Mouse (Mus musculus) intestine, embryonic 15.5 days (tissue): ENCODE data around the gene Pde4b. TPM values are rescaled to one million over a fixed set of nuclear protein-coding genes. Genes with fewer than 3 reads are reported as not detected.
A peak's percentile ranks its signal among the peaks of the same experiment; 100 is the strongest.

Experiments
- ATAC-seq: fragments of 200-750 bp; cut with Nextera tagmentation; 2 replicates; pipeline ENCODE4 v1.8.0; 2017; ENCODE audit warnings: moderate TSS enrichment, moderate library complexity
- H3K27ac ChIP-seq: fragments of 300-500 bp; sonication (generic); 2 replicates; pipeline ENCODE4 v1.5.1; 2015; ENCODE audit warnings: mild to moderate bottlenecking, inconsistent platforms
- H3K27me3 ChIP-seq: fragments of 300-500 bp; sonication (generic); replicated peaks from 2 replicates; pipeline ENCODE4 v1.6.1; 2015; ENCODE audit warnings: inconsistent platforms
- H3K36me3 ChIP-seq: fragments of 300-500 bp; sonication (generic); 2 replicates; pipeline ENCODE4 v1.6.1; 2015; ENCODE audit warnings: inconsistent platforms
- H3K4me1 ChIP-seq: fragments of 300-500 bp; sonication (generic); replicated peaks from 2 replicates; pipeline ENCODE4 v1.6.1; 2015; ENCODE audit warnings: inconsistent platforms
- H3K4me2 ChIP-seq: fragments of 300-500 bp; sonication (generic); replicated peaks from 2 replicates; pipeline ENCODE4 v1.6.1; 2015; ENCODE audit warnings: mild to moderate bottlenecking, inconsistent platforms
- H3K4me3 ChIP-seq: fragments of 300-500 bp; sonication (generic); replicated peaks from 2 replicates; pipeline ENCODE4 v1.5.1; 2015; ENCODE audit warnings: inconsistent platforms
- H3K9ac ChIP-seq: fragments of 300-500 bp; sonication (generic); 2 replicates; pipeline ENCODE4 v1.6.1; 2015; ENCODE audit warnings: inconsistent platforms
- H3K9me3 ChIP-seq: fragments of 300-500 bp; sonication (generic); 2 replicates; pipeline ENCODE4 v1.6.1; 2016; ENCODE audit warnings: inconsistent platforms
- WGBS: fragments of 180-500 bp; shearing (Covaris S2); methylation state at CpG from one replicate; pipeline ENCODE4 v1.1.7; 2015; 5-methylcytosine and 5-hydroxymethylcytosine counted together
- polyA plus RNA-seq: library from polyadenylated mRNA; unstranded; fragments of >200 nt; fragmentation: Nextera tagmentation; extraction: Ambion mirVana; gene quantifications from 2 replicates; pipeline ENCODE4 v1.2.1, GENCODE M21; 2015

Pde4b gene
- polyA plus RNA-seq, 1 experiment from 2014 or later, result 13.4 TPM

DNA sequence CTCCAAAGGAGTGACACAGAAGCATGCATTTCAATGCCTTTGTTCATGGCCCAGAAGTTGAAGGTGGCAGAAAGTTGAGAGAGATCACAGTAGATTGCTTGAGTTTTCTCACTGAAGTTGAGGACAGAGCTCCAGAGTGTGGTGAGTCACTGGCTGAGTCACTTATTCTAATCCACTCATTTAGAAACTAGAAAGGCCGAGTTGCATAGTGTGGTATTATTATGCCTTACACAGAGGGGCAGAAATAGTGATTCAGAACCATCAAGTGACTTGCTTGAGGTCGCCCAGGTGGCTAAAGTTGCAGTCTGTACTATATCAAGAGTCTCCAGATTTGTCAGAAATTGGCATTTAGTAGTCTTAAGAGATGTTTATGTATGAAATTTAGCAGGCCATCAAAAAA, 306.3 kb downstream of the Pde4b start:
- WGBS, result 77% methylated on average over 2 of the region's 2 CpGs
- no peak for ATAC-seq
- no peak overlapping the region for H3K4me3 ChIP-seq
- no peak overlapping the region for H3K9ac ChIP-seq
- no peaks in the 10 kb centered on the region for H3K9me3 ChIP-seq
- no peaks in the 10 kb centered on the region for H3K4me1 ChIP-seq
- no peak overlapping the region for H3K4me2 ChIP-seq
- H3K36me3 ChIP-seq, result no peaks in the 10 kb centered on the region
- H3K27ac ChIP-seq, result no peak overlapping the region
- no peaks in the 10 kb centered on the region for H3K27me3 ChIP-seq

DNA sequence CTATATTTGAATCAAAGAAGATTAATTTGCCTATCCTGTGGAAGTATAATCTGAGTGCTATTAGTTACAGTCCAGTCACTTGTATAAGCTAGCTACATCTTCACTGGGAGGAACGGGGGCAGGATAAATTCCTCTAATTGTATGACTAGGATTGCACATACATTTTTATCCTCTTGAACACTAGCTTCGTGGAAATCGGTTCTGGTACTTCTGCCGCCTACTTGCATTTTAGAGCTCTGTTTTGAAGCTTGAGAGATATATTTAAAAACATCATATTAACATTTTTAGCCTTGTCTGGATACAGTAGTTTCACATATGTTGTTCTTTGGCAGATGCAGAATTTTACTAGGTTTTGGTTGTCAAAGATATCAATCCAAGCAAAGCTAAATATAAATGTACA, 310.0 kb downstream of the Pde4b start:
- no peak overlapping the region for H3K27ac ChIP-seq
- H3K27me3 ChIP-seq, result no peaks in the 10 kb centered on the region
- no peaks in the 10 kb centered on the region for H3K36me3 ChIP-seq
- no peak overlapping the region for H3K4me3 ChIP-seq
- no peaks in the 10 kb centered on the region for H3K9me3 ChIP-seq
- no peak for ATAC-seq
- H3K4me2 ChIP-seq, result no peak overlapping the region
- H3K4me1 ChIP-seq, result no peaks in the 10 kb centered on the region
- no peak overlapping the region for H3K9ac ChIP-seq
- WGBS, result 83% methylated on average over 4 of the region's 4 CpGs

DNA sequence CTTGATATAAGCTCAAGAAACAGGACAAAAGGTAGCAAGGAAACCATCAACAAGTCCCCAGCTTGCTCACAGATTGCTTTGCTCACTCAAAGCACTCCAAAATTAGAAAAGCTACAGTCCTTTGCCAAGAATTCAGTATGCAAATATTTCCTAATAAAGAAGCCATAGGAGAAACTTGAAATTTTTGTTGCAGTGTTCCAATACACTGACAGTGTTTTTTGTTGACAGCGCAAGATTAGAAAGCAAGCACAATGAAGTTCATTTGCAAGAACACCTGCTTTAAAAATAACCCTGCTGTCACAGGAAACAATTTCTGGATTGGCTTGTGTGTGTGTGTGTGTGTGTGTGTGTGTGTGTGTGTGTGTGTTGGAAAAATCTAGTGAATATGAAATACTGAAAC, 311.2 kb downstream of the Pde4b start:
- H3K27me3 ChIP-seq, result no peaks in the 10 kb centered on the region
- H3K27ac ChIP-seq, result no peak overlapping the region
- no peak overlapping the region for H3K4me3 ChIP-seq
- no peak overlapping the region for H3K9ac ChIP-seq
- no peak overlapping the region for H3K4me2 ChIP-seq
- H3K9me3 ChIP-seq, result no peaks in the 10 kb centered on the region
- WGBS, result 89% methylated on average over 1 of the region's 1 CpGs
- no peaks in the 10 kb centered on the region for H3K36me3 ChIP-seq
- no peaks in the 10 kb centered on the region for H3K4me1 ChIP-seq
- ATAC-seq, result no peak

DNA sequence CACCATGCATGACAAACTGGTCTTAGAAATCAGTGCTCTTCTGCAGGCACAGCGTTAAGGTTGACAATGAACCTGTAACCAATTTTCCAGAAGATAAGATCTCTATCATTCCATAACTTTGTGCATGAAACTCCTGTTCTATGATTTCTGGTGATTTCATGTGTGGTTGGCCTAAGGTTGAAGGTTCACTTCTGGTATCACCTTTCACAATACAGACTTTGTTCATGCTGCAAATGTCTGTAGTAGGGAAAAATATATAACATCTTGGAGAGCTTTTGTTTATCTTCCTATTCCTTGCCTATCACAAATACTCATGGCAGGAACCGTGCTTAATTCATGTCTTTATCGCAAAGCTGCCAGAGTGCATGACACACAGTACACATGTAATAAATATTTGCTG, 319.5 kb downstream of the Pde4b start:
- H3K27me3 ChIP-seq, result no peaks in the 10 kb centered on the region
- 40% methylated on average over 3 of the region's 3 CpGs for WGBS
- no peak overlapping the region for H3K4me2 ChIP-seq
- H3K4me1 ChIP-seq, result peaks cover 3% of the 10 kb centered on the region; the same call in 1 of the 2 replicates
- H3K4me3 ChIP-seq, result no peak overlapping the region
- H3K9me3 ChIP-seq, result no peaks in the 10 kb centered on the region
- no peak overlapping the region for H3K27ac ChIP-seq
- H3K36me3 ChIP-seq, result no peaks in the 10 kb centered on the region
- no peak for ATAC-seq
- H3K9ac ChIP-seq, result no peak overlapping the region

DNA sequence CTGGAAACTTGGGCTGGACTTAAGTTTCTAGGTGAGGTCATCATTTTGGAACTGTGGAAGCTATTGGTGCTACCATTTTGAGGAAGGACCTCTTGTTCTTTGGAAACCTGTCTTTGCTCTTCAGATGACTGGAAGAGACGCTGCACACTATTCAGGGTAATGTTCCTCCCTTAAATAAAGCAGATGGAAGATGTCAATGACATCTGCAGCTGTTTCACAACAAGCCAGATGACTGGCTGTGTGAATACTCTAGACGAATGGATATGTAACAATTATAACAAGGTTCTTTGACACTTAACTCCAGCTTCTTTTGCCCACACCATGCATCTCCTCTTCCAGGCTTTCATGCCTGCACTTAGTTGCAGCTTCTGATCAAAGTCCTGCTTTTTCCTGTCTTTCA, 320.8 kb downstream of the Pde4b start:
- Histone ChIP-seq H3K4me1 (peaks cover 3% of the 10 kb centered on the region; the same call in 1 of the 2 replicates), H3K4me3 (no peak overlapping the region), H3K36me3 (no peaks in the 10 kb centered on the region), H3K4me2 (no peak overlapping the region), H3K27me3 (no peaks in the 10 kb centered on the region), H3K9ac (no peak overlapping the region), H3K9me3 (no peaks in the 10 kb centered on the region), H3K27ac (no peak overlapping the region)
- no peak for ATAC-seq
- WGBS, result 47% methylated on average over 2 of the region's 2 CpGs

DNA sequence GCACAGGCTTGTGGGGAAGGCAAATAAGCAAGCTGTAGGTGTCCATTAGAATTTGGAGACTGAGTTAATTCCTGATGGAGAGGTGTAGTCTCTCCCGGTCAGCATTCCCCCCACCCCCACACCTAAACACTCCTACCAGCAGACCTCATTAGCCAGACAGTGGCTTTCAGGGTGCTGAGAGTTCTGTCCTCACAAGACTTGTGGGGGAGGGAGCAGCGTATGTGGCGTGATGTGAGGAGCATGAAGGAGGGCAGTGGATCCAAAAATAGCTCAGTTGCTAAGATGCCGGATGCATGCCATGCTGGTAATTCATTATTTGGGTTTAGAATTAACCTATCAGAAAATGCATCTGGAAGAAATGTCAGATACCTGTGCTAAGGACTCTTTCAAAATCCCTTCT, 321.6 kb downstream of the Pde4b start:
- H3K4me1 ChIP-seq, result peaks cover 3% of the 10 kb centered on the region; the same call in 1 of the 2 replicates
- no peaks in the 10 kb centered on the region for H3K36me3 ChIP-seq
- H3K9ac ChIP-seq, result no peak overlapping the region
- no peak overlapping the region for H3K27ac ChIP-seq
- no peaks in the 10 kb centered on the region for H3K27me3 ChIP-seq
- H3K4me3 ChIP-seq, result no peak overlapping the region
- ATAC-seq, result no peak
- no peaks in the 10 kb centered on the region for H3K9me3 ChIP-seq
- H3K4me2 ChIP-seq, result no peak overlapping the region
- 30% methylated on average over 4 of the region's 4 CpGs for WGBS

DNA sequence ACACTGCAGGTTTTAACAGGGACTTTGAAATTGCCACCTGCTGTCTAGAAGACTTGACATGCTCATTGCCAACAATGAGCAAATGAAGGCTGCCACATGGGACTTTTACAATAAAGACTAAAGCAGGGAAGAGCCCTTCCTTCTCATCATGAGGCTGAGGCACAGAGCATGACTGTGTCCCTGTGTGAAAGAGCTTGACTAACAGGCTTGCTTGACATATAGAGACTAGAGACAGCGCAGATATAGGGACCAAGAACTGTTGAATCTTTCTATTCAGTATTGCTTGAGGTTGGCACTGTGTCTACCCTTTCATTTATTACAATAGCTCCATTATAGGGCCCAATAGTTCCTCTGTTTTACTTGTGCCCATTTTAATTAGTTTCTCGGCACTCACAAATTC, 325.8 kb downstream of the Pde4b start:
- ATAC-seq, result no peak
- 88% methylated on average over 2 of the region's 2 CpGs for WGBS
- Histone ChIP-seq H3K4me2 (no peak overlapping the region), H3K4me3 (no peak overlapping the region), H3K4me1 (no peaks in the 10 kb centered on the region), H3K36me3 (no peaks in the 10 kb centered on the region), H3K9me3 (no peaks in the 10 kb centered on the region), H3K9ac (no peak overlapping the region), H3K27ac (no peak overlapping the region), H3K27me3 (no peaks in the 10 kb centered on the region)

DNA sequence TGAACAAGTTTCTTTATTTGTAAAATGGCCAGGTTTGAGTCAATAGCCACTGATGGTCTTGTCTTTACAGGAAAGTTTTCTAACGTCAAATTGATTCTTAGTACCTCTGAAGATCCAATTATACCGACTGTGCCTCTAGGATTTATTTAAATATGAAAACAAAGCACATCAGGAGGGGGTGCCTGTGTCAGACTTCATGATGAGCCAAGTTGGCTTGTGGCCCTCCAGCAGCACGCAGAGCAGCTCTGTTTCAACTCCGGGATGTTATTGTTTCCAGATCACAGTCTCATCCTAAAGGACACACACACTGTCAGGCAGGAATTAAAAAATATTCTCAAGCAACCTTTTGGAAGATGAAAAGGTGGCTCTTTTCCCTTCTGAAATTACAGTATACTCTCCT, 326.5 kb downstream of the Pde4b start:
- no peak for ATAC-seq
- WGBS, result 34% methylated on average over 4 of the region's 4 CpGs
- H3K36me3 ChIP-seq, result no peaks in the 10 kb centered on the region

DNA sequence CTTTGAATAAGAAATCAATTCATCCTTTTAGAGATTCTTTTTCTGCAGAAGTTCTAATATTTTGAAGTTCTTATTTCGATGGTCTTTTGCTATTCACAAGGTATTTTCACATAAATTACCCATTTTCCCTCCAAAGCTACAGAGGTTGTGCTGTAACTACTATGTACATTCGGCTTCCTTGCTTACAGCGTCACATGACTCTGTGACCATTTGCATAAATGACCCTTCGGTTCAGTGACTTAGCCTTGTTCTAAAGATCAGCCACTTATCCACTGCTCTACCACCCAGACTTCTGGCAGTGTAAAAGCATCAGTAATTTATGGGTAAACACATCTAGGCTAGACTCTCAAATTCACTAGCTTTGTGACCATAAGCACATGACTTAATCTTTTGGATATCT, 327.3 kb downstream of the Pde4b start:
- Histone ChIP-seq H3K36me3 (no peaks in the 10 kb centered on the region), H3K27ac (no peak overlapping the region), H3K9ac (no peak overlapping the region), H3K4me2 (no peak overlapping the region), H3K4me3 (no peak overlapping the region), H3K9me3 (no peaks in the 10 kb centered on the region), H3K27me3 (no peaks in the 10 kb centered on the region), H3K4me1 (no peaks in the 10 kb centered on the region)
- 80% methylated on average over 4 of the region's 4 CpGs for WGBS
- ATAC-seq, result no peak

More for the DNA sequence above, 326.5 kb downstream of the Pde4b start:
- H3K27me3 ChIP-seq, result no peaks in the 10 kb centered on the region
- H3K4me1 ChIP-seq, result no peaks in the 10 kb centered on the region
- H3K9ac ChIP-seq, result no peak overlapping the region
- no peak overlapping the region for H3K4me2 ChIP-seq
- no peak overlapping the region for H3K27ac ChIP-seq
- H3K4me3 ChIP-seq, result no peak overlapping the region
- no peaks in the 10 kb centered on the region for H3K9me3 ChIP-seq

DNA sequence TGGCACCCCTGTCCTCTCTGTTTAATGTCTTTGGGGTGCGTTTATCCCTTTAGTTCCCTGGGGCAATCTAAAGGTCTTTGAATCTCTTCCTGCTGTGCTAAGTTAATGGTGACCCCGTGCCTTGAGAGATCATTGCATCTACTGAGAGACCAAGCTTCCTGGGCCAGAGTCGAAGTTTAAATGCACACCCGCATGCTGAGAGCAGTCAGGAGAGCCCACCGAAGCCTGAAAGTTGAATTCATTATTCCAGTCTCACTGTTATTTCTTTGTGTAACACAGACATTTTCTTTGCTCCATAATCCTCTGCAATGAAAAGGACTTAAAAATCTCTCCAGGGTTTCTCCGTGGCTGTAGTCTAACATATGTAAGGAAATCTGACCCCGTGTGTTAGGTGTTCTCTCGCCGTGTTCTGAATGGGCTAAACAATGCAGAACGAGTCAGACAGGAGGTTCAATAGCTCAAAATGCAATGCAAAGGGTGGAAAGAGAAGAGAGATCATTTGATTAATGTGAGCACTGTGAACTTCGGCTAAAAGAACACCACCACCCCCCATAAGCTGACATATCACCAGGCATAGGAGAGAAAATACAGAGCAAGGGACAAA, 333.6 kb downstream of the Pde4b start:
- Histone ChIP-seq H3K36me3 (no peaks in the 10 kb centered on the region), H3K4me2 (peak overlapping the region; percentile 48), H3K4me1 (no peaks in the 10 kb centered on the region), H3K9ac (0 out of 2 replicates have a peak overlapping the region, but pooled peaks have one; percentile 10), H3K27ac (no peak overlapping the region), H3K9me3 (no peaks in the 10 kb centered on the region), H3K27me3 (no peaks in the 10 kb centered on the region), H3K4me3 (no peak overlapping the region)
- 39% methylated on average over 11 of the region's 11 CpGs for WGBS
- no peak for ATAC-seq

DNA sequence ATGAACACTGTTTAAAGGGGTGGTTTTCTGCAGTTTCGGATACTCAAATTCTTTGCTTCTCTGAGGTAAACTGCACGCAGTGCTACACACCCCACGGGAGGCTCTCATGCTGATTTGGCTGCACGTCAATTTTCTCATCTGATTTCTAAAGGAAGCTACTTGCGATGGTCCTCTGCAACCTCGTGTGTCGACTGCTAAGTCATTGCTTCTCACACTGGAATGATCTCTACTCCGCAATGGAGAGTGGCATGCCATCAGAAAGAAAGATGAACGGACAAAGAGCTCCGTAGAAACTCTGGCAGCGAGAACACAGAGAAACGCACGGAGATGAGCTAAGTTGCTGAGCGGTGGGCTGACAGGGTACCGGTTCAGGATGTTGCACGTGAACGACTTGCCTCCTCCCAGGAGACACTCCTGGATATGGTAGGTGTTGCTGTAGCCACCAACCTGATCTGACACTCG, 334.1 kb downstream of the Pde4b start:
- H3K27ac ChIP-seq, result no peak overlapping the region
- H3K4me1 ChIP-seq, result no peaks in the 10 kb centered on the region
- H3K27me3 ChIP-seq, result no peaks in the 10 kb centered on the region
- H3K9me3 ChIP-seq, result no peaks in the 10 kb centered on the region
- H3K36me3 ChIP-seq, result no peaks in the 10 kb centered on the region
- H3K4me3 ChIP-seq, result peak overlapping the region; percentile 17
- H3K4me2 ChIP-seq, result peak overlapping the region; percentile 48
- 50% methylated on average over 18 of the region's 18 CpGs for WGBS
- no peak for ATAC-seq
- H3K9ac ChIP-seq, result 0 out of 2 replicates have a peak overlapping the region, but pooled peaks have one; percentile 10

DNA sequence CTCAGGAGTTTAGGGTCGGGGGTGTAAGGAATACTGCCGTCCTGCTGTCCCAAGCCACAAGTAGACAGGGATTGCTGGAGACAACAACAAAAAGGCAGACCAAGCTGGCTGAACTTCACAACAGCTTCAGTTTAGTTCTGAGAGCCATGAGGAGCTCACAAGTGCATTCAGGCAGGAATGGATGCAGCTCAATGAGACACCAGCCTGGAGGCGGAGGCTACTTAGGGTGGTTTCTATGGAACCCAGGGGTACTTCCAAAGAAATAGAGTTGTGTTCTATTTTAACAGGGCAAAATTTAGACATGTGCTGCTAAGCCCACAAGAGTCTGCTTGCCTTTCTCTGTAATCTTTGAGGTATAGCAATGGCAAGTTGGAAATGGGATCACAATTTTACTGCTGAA, 336.8 kb downstream of the Pde4b start:
- H3K4me3 ChIP-seq, result no peak overlapping the region
- WGBS, result 73% methylated on average over 3 of the region's 3 CpGs
- H3K9ac ChIP-seq, result no peak overlapping the region
- no peaks in the 10 kb centered on the region for H3K27me3 ChIP-seq
- H3K36me3 ChIP-seq, result no peaks in the 10 kb centered on the region
- H3K9me3 ChIP-seq, result no peaks in the 10 kb centered on the region
- no peak overlapping the region for H3K27ac ChIP-seq
- peaks cover 2% of the 10 kb centered on the region; the same call in 1 of the 2 replicates for H3K4me1 ChIP-seq
- no peak overlapping the region for H3K4me2 ChIP-seq
- ATAC-seq, result no peak

DNA sequence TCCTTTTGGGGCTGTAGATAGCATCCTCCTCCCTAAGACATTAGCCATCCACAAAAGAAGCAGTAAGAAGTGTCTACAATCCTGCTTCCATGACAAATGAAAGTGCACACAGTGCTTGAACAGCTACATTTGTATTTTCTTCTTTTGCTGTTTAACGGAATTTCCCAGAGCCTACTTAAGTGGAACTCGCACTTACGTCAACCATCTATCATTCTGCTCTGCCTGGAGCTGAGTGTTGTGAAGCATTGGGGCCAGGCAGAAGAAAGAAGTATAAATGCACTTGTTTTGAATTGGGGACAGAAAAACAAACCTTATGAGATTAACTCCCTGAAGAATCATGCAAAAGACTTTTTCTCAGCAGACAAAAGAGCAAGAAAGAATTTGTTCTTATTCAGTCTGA, 338.1 kb downstream of the Pde4b start:
- no peaks in the 10 kb centered on the region for H3K27me3 ChIP-seq
- no peaks in the 10 kb centered on the region for H3K9me3 ChIP-seq
- no peak overlapping the region for H3K27ac ChIP-seq
- 53% methylated on average over 3 of the region's 3 CpGs for WGBS
- no peak overlapping the region for H3K9ac ChIP-seq
- no peaks in the 10 kb centered on the region for H3K36me3 ChIP-seq
- peaks cover 10% of the 10 kb centered on the region; the same call in 1 of the 2 replicates for H3K4me1 ChIP-seq
- no peak overlapping the region for H3K4me3 ChIP-seq
- H3K4me2 ChIP-seq, result no peak overlapping the region
- no peak for ATAC-seq
